Mouse (Mus musculus) hindbrain, embryonic 12.5 days (tissue): ENCODE data around the gene Cox5b. TPM values are rescaled to one million over a fixed set of nuclear protein-coding genes. Genes with fewer than 3 reads are reported as not detected.

Source experiments
- ATAC-seq: fragments of 200-750 bp; cut with Nextera tagmentation; 2 replicates; pipeline ENCODE4 v1.8.0; 2017; ENCODE audit warnings: moderate TSS enrichment; ENCODE audit not compliant: low FRiP score
- H3K27ac ChIP-seq: fragments of 300-500 bp; sonication (generic); 2 replicates; pipeline ENCODE4 v1.5.1; 2016; ENCODE audit warnings: mild to moderate bottlenecking
- H3K27me3 ChIP-seq: fragments of 300-500 bp; sonication (generic); 2 replicates; pipeline ENCODE4 v1.6.1; 2016; ENCODE audit warnings: mild to moderate bottlenecking
- H3K36me3 ChIP-seq: fragments of 300-500 bp; sonication (generic); 2 replicates; pipeline ENCODE4 v1.6.1; 2016; ENCODE audit warnings: mild to moderate bottlenecking
- H3K4me1 ChIP-seq: fragments of 300-500 bp; sonication (generic); 2 replicates; pipeline ENCODE4 v1.6.1; 2016
- H3K4me2 ChIP-seq: fragments of 300-500 bp; sonication (generic); replicated peaks from 2 replicates; pipeline ENCODE4 v1.6.1; 2016; ENCODE audit warnings: mild to moderate bottlenecking
- H3K4me3 ChIP-seq: fragments of 300-500 bp; sonication (generic); 2 replicates; pipeline ENCODE4 v1.5.1; 2016; ENCODE audit warnings: mild to moderate bottlenecking
- H3K9ac ChIP-seq: fragments of 300-500 bp; sonication (generic); 2 replicates; pipeline ENCODE4 v1.6.1; 2016; ENCODE audit warnings: mild to moderate bottlenecking, moderate library complexity
- H3K9me3 ChIP-seq: fragments of 300-500 bp; sonication (generic); replicated peaks from 2 replicates; pipeline ENCODE4 v1.6.1; 2016; ENCODE audit warnings: mild to moderate bottlenecking
- WGBS: fragments of 180-500 bp; shearing (Covaris S2); methylation state at CpG from one replicate; pipeline ENCODE4 v1.1.7; 2016; 5-methylcytosine and 5-hydroxymethylcytosine counted together
- polyA plus RNA-seq: library from polyadenylated mRNA; unstranded; fragments of >200 nt; fragmentation: Nextera tagmentation; extraction: Ambion mirVana; gene quantifications from 2 replicates; pipeline ENCODE4 v1.2.1, GENCODE M21; 2016

Cox5b gene
- polyA plus RNA-seq: 430 and 502 TPM in 2 replicates

- no peaks in the 10 kb centered on the region for H3K27me3 ChIP-seq
- peak within 1 kb of the TSS; percentile 89 for H3K4me3 ChIP-seq
- peak; percentile 97 for ATAC-seq
- peaks cover 12% of the 10 kb centered on the region for H3K4me1 ChIP-seq
- H3K9me3 ChIP-seq: no peaks in the 10 kb centered on the region
- peaks cover 24% of the 10 kb centered on the region for H3K36me3 ChIP-seq
- H3K4me2 ChIP-seq: peak within 1 kb of the TSS; percentile 77
- 0 out of 2 replicates have a peak within 1 kb of the TSS, but pooled peaks have one; percentile 23 for H3K27ac ChIP-seq
- peak within 1 kb of the TSS; percentile 85 for H3K9ac ChIP-seq
- 1% methylated on average over 68 of the region's 68 CpGs for WGBS
Observed at GRCm38 (mm10) chr1:36691271-36692155, at the start of gene Cox5b. Gene Cox5b (plus strand): TSS chr1:36691449.

- H3K4me3 ChIP-seq: no peak overlapping the region
- WGBS: 90% methylated on average over 7 of the region's 7 CpGs
- no peaks in the 10 kb centered on the region for H3K9me3 ChIP-seq
- no peak overlapping the region for H3K9ac ChIP-seq
- H3K4me2 ChIP-seq: no peak overlapping the region
- H3K27ac ChIP-seq: no peak overlapping the region
- no peaks in the 10 kb centered on the region for H3K27me3 ChIP-seq
- ATAC-seq: no peak
- no peaks in the 10 kb centered on the region for H3K36me3 ChIP-seq
- H3K4me1 ChIP-seq: peaks cover 6% of the 10 kb centered on the region; the same call in 1 of the 2 replicates
Observed at GRCm38 (mm10) chr1:36643957-36644614, 47.2 kb upstream of the Cox5b start.

GRCm38 (mm10) chr1:36644615-36645007 lies 46.6 kb upstream of the Cox5b start:
- Histone ChIP-seq H3K36me3 (no peaks in the 10 kb centered on the region), H3K4me2 (no peak overlapping the region), H3K27ac (no peak overlapping the region), H3K9ac (no peak overlapping the region), H3K4me1 (peaks cover 6% of the 10 kb centered on the region; the same call in 1 of the 2 replicates), H3K27me3 (no peaks in the 10 kb centered on the region), H3K9me3 (no peaks in the 10 kb centered on the region), H3K4me3 (no peak overlapping the region)
- WGBS: 93% methylated on average over 9 of the region's 9 CpGs
- no peak for ATAC-seq

- WGBS: 68% methylated on average over 3 of the region's 3 CpGs
- no peak for ATAC-seq
- Histone ChIP-seq H3K4me1 (peaks cover 6% of the 10 kb centered on the region; the same call in 1 of the 2 replicates), H3K36me3 (no peaks in the 10 kb centered on the region), H3K4me3 (no peak overlapping the region), H3K27ac (no peak overlapping the region), H3K9me3 (no peaks in the 10 kb centered on the region), H3K4me2 (no peak overlapping the region), H3K27me3 (no peaks in the 10 kb centered on the region), H3K9ac (no peak overlapping the region)
Observed at GRCm38 (mm10) chr1:36646285-36646684, 45.0 kb upstream of the Cox5b start.

GRCm38 (mm10) chr1:36647631-36648030 lies 43.6 kb upstream of the Cox5b start:
- H3K9me3 ChIP-seq: no peaks in the 10 kb centered on the region
- no peak overlapping the region for H3K27ac ChIP-seq
- no peaks in the 10 kb centered on the region for H3K36me3 ChIP-seq
- H3K9ac ChIP-seq: no peak overlapping the region
- H3K27me3 ChIP-seq: no peaks in the 10 kb centered on the region
- WGBS: 51% methylated on average over 5 of the region's 5 CpGs
- H3K4me2 ChIP-seq: no peak overlapping the region
- peaks cover 6% of the 10 kb centered on the region; the same call in 1 of the 2 replicates for H3K4me1 ChIP-seq
- no peak for ATAC-seq
- H3K4me3 ChIP-seq: no peak overlapping the region

- ATAC-seq: no peak
- H3K27me3 ChIP-seq: no peaks in the 10 kb centered on the region
- no peak overlapping the region for H3K9ac ChIP-seq
- no peaks in the 10 kb centered on the region for H3K9me3 ChIP-seq
- no peak overlapping the region for H3K27ac ChIP-seq
- no peaks in the 10 kb centered on the region for H3K4me1 ChIP-seq
- WGBS: 75% methylated on average over 5 of the region's 5 CpGs
- no peaks in the 10 kb centered on the region for H3K36me3 ChIP-seq
- H3K4me3 ChIP-seq: no peak overlapping the region
- H3K4me2 ChIP-seq: no peak overlapping the region
Observed at GRCm38 (mm10) chr1:36655039-36655438, 36.2 kb upstream of the Cox5b start.

GRCm38 (mm10) chr1:36656233-36656632 lies 35.0 kb upstream of the Cox5b start:
- ATAC-seq: no peak
- Histone ChIP-seq H3K27me3 (no peaks in the 10 kb centered on the region), H3K9me3 (no peaks in the 10 kb centered on the region), H3K4me1 (no peaks in the 10 kb centered on the region), H3K36me3 (no peaks in the 10 kb centered on the region), H3K4me2 (no peak overlapping the region), H3K9ac (no peak overlapping the region), H3K4me3 (no peak overlapping the region), H3K27ac (no peak overlapping the region)
- 87% methylated on average over 3 of the region's 3 CpGs for WGBS

- no peak overlapping the region for H3K9ac ChIP-seq
- no peak overlapping the region for H3K4me2 ChIP-seq
- H3K4me3 ChIP-seq: no peak overlapping the region
- no peak overlapping the region for H3K27ac ChIP-seq
- no peak for ATAC-seq
- H3K4me1 ChIP-seq: no peaks in the 10 kb centered on the region
- H3K36me3 ChIP-seq: no peaks in the 10 kb centered on the region
- WGBS: 79% methylated on average over 4 of the region's 4 CpGs
- H3K27me3 ChIP-seq: no peaks in the 10 kb centered on the region
- no peaks in the 10 kb centered on the region for H3K9me3 ChIP-seq
Observed at GRCm38 (mm10) chr1:36657658-36658415, 33.4 kb upstream of the Cox5b start.

GRCm38 (mm10) chr1:36658621-36659399 lies 32.4 kb upstream of the Cox5b start:
- H3K27me3 ChIP-seq: no peaks in the 10 kb centered on the region
- H3K4me2 ChIP-seq: no peak overlapping the region
- no peak overlapping the region for H3K9ac ChIP-seq
- ATAC-seq: no peak
- H3K9me3 ChIP-seq: no peaks in the 10 kb centered on the region
- H3K36me3 ChIP-seq: no peaks in the 10 kb centered on the region
- H3K4me1 ChIP-seq: no peaks in the 10 kb centered on the region
- no peak overlapping the region for H3K4me3 ChIP-seq
- WGBS: 85% methylated on average over 7 of the region's 7 CpGs
- H3K27ac ChIP-seq: no peak overlapping the region

GRCm38 (mm10) chr1:36664457-36664856 lies 26.8 kb upstream of the Cox5b start:
- Histone ChIP-seq H3K9me3 (no peaks in the 10 kb centered on the region), H3K9ac (no peak overlapping the region), H3K4me2 (no peak overlapping the region), H3K4me1 (no peaks in the 10 kb centered on the region), H3K27ac (no peak overlapping the region), H3K4me3 (no peak overlapping the region), H3K27me3 (no peaks in the 10 kb centered on the region), H3K36me3 (no peaks in the 10 kb centered on the region)
- ATAC-seq: no peak
- WGBS: 74% methylated on average over 4 of the region's 4 CpGs

- H3K4me2 ChIP-seq: no peak overlapping the region
- H3K4me3 ChIP-seq: no peak overlapping the region
- no peaks in the 10 kb centered on the region for H3K27me3 ChIP-seq
- no peaks in the 10 kb centered on the region for H3K4me1 ChIP-seq
- H3K9me3 ChIP-seq: no peaks in the 10 kb centered on the region
- no peak overlapping the region for H3K9ac ChIP-seq
- 62% methylated on average over 11 of the region's 11 CpGs for WGBS
- H3K36me3 ChIP-seq: no peaks in the 10 kb centered on the region
- no peak overlapping the region for H3K27ac ChIP-seq
- ATAC-seq: no peak
Observed at GRCm38 (mm10) chr1:36665165-36665723, 26.0 kb upstream of the Cox5b start.
